Mouse (Mus musculus) stomach, postnatal 0 days (tissue): ENCODE measurements around the gene Myg1.

Source experiments
- CTCF ChIP-seq: IDR thresholded peaks from 2 replicates; pipeline ENCODE4 v1.5.1; 2016; ENCODE audit warnings: antibody characterized with exemption, low read depth, mild to moderate bottlenecking, moderate library complexity
- EP300 ChIP-seq: optimal IDR thresholded peaks from 2 replicates; pipeline ENCODE3; 2016; ENCODE audit warnings: antibody characterized with exemption

GRCm38 (mm10) chr15:102356501-102357325 lies 25.2 kb downstream of the Myg1 start:
- TF ChIP-seq CTCF (no peak), EP300 (no peak)
